Mouse (Mus musculus): ENCODE data around the gene Psenen. TPM values are rescaled to one million over a fixed set of nuclear protein-coding genes. Genes with fewer than 3 reads are reported as not detected.
A peak's percentile ranks its signal among the peaks of the same experiment; 100 is the strongest.

The Psenen gene
- polyA plus RNA-seq, 1 experiment from 2014 or later: 139 TPM

GRCm38 (mm10) chr7:30596811-30597210 is 33.4 kb upstream of the Psenen start:
- 83% methylated on average over 5 of the region's 5 CpGs for WGBS
- no peak for ATAC-seq (ENCODE audit: low FRiP score)
- Histone ChIP-seq H3K9me3 (replicated peaks) (no peaks in the 10 kb centered on the region), H3K36me3 (no peaks in the 10 kb centered on the region), H3K4me3 (no peak overlapping the region), H3K9ac (no peak overlapping the region), H3K27me3 (no peaks in the 10 kb centered on the region; the same call in 1 of the 2 replicates), H3K4me1 (peaks cover 14% of the 10 kb centered on the region), H3K4me2 (replicated peaks) (no peak overlapping the region), H3K27ac (no peak overlapping the region)

GRCm38 (mm10) chr7:30596093-30596492 is 32.7 kb upstream of the Psenen start:
- Histone ChIP-seq H3K9ac (no peak overlapping the region), H3K4me3 (no peak overlapping the region), H3K27ac (no peak overlapping the region), H3K4me1 (peaks cover 14% of the 10 kb centered on the region), H3K4me2 (replicated peaks) (no peak overlapping the region), H3K27me3 (no peaks in the 10 kb centered on the region; the same call in 1 of the 2 replicates), H3K36me3 (no peaks in the 10 kb centered on the region), H3K9me3 (replicated peaks) (no peaks in the 10 kb centered on the region)
- no peak for ATAC-seq (ENCODE audit: low FRiP score)
- WGBS: 80% methylated on average over 5 of the region's 5 CpGs

- Histone ChIP-seq H3K4me1 (peaks cover 9% of the 10 kb centered on the region), H3K36me3 (no peaks in the 10 kb centered on the region), H3K4me2 (replicated peaks) (no peak overlapping the region), H3K27ac (no peak overlapping the region), H3K4me3 (no peak overlapping the region), H3K9me3 (replicated peaks) (no peaks in the 10 kb centered on the region), H3K27me3 (no peaks in the 10 kb centered on the region; the same call in 1 of the 2 replicates), H3K9ac (no peak overlapping the region)
- WGBS: 68% methylated on average over 4 of the region's 4 CpGs
- ATAC-seq (ENCODE audit: low FRiP score): no peak
Observed at GRCm38 (mm10) chr7:30594510-30595024, 31.1 kb upstream of the Psenen start.

- WGBS: 74% methylated on average over 10 of the region's 10 CpGs
- 0 out of 2 replicates have a peak overlapping the region, but pooled peaks have one; percentile 13 for H3K9ac ChIP-seq
- H3K9me3 ChIP-seq (replicated peaks): no peaks in the 10 kb centered on the region
- H3K4me3 ChIP-seq: no peak overlapping the region
- no peak for ATAC-seq (ENCODE audit: low FRiP score)
- H3K36me3 ChIP-seq: no peaks in the 10 kb centered on the region
- no peaks in the 10 kb centered on the region; the same call in 1 of the 2 replicates for H3K27me3 ChIP-seq
- no peak overlapping the region for H3K27ac ChIP-seq
- H3K4me2 ChIP-seq (replicated peaks): no peak overlapping the region
- H3K4me1 ChIP-seq: peaks cover 9% of the 10 kb centered on the region
Observed at GRCm38 (mm10) chr7:30593579-30594509, 30.4 kb upstream of the Psenen start.

- ATAC-seq (ENCODE audit: low FRiP score): no peak
- Histone ChIP-seq H3K27ac (no peak overlapping the region), H3K4me3 (no peak overlapping the region), H3K27me3 (no peaks in the 10 kb centered on the region; the same call in 1 of the 2 replicates), H3K4me1 (peaks cover 9% of the 10 kb centered on the region), H3K4me2 (replicated peaks) (no peak overlapping the region), H3K9me3 (replicated peaks) (no peaks in the 10 kb centered on the region), H3K9ac (no peak overlapping the region), H3K36me3 (no peaks in the 10 kb centered on the region)
- WGBS: 49% methylated on average over 5 of the region's 5 CpGs
Observed at GRCm38 (mm10) chr7:30592772-30593423, 29.5 kb upstream of the Psenen start.

- H3K27me3 ChIP-seq: no peaks in the 10 kb centered on the region; the same call in 1 of the 2 replicates
- no peak overlapping the region for H3K9ac ChIP-seq
- H3K4me2 ChIP-seq (replicated peaks): no peak overlapping the region
- no peak overlapping the region for H3K4me3 ChIP-seq
- no peaks in the 10 kb centered on the region for H3K9me3 ChIP-seq (replicated peaks)
- peaks cover 3% of the 10 kb centered on the region for H3K36me3 ChIP-seq
- no peak for ATAC-seq (ENCODE audit: low FRiP score)
- no peak overlapping the region for H3K27ac ChIP-seq
- peaks cover 22% of the 10 kb centered on the region for H3K4me1 ChIP-seq
- WGBS: 47% methylated on average over 4 of the region's 4 CpGs
Observed at GRCm38 (mm10) chr7:30591605-30591951, 28.2 kb upstream of the Psenen start.

- 82% methylated on average over 9 of the region's 9 CpGs for WGBS
- H3K4me1 ChIP-seq: peaks cover 26% of the 10 kb centered on the region
- no peaks in the 10 kb centered on the region for H3K9me3 ChIP-seq (replicated peaks)
- ATAC-seq (ENCODE audit: low FRiP score): no peak
- H3K9ac ChIP-seq: 0 out of 2 replicates have a peak overlapping the region, but pooled peaks have one; percentile 1
- H3K4me3 ChIP-seq: no peak overlapping the region
- no peak overlapping the region for H3K27ac ChIP-seq
- H3K4me2 ChIP-seq (replicated peaks): no peak overlapping the region
- H3K27me3 ChIP-seq: no peaks in the 10 kb centered on the region; the same call in 1 of the 2 replicates
- H3K36me3 ChIP-seq: peaks cover 7% of the 10 kb centered on the region
Observed at GRCm38 (mm10) chr7:30590927-30591604, 27.6 kb upstream of the Psenen start.

- Histone ChIP-seq H3K4me1 (peaks cover 26% of the 10 kb centered on the region), H3K9me3 (replicated peaks) (no peaks in the 10 kb centered on the region), H3K36me3 (peaks cover 20% of the 10 kb centered on the region), H3K4me2 (replicated peaks) (peak overlapping the region; percentile 86), H3K9ac (peak overlapping the region; percentile 59), H3K27me3 (no peaks in the 10 kb centered on the region), H3K4me3 (peak overlapping the region; percentile 99), H3K27ac (peak overlapping the region; percentile 93)
- peak; percentile 67 for ATAC-seq (ENCODE audit: low FRiP score)
- WGBS: 28% methylated on average over 40 of the region's 40 CpGs
Observed at GRCm38 (mm10) chr7:30589435-30590301, 26.2 kb upstream of the Psenen start.

- ATAC-seq (ENCODE audit: low FRiP score): peak; percentile 97
- under 1% methylated on average over 41 of the region's 68 CpGs for WGBS
- H3K9me3 ChIP-seq (replicated peaks): no peaks in the 10 kb centered on the region
Observed at GRCm38 (mm10) chr7:30588676-30589434, 25.4 kb upstream of the Psenen start, which contains the start of gene Kmt2b. Gene Kmt2b, minus strand, starts transcription at chr7:30588726.

GRCm38 (mm10) chr7:30587842-30588667 is 24.6 kb upstream of the Psenen start:
- under 1% methylated on average over 62 of the region's 67 CpGs for WGBS
- Histone ChIP-seq H3K4me1 (peaks cover 23% of the 10 kb centered on the region), H3K4me3 (peak overlapping the region; percentile 99), H3K4me2 (replicated peaks) (peak overlapping the region; percentile 86), H3K36me3 (peaks cover 36% of the 10 kb centered on the region), H3K27ac (peak overlapping the region; percentile 93), H3K27me3 (no peaks in the 10 kb centered on the region), H3K9ac (peak overlapping the region; percentile 99), H3K9me3 (replicated peaks) (no peaks in the 10 kb centered on the region)
- peak; percentile 39 for ATAC-seq (ENCODE audit: low FRiP score)

More at GRCm38 (mm10) chr7:30588676-30589434, 25.4 kb upstream of the Psenen start, which contains the start of gene Kmt2b:
- Histone ChIP-seq H3K4me1 (peaks cover 26% of the 10 kb centered on the region), H3K27ac (peak within 1 kb of the TSS; percentile 93), H3K4me2 (replicated peaks) (peak within 1 kb of the TSS; percentile 86), H3K4me3 (peak within 1 kb of the TSS; percentile 99), H3K27me3 (no peaks in the 10 kb centered on the region), H3K36me3 (peaks cover 28% of the 10 kb centered on the region), H3K9ac (peak within 1 kb of the TSS; percentile 99)

All from hindbrain, embryonic 12.5 days (tissue).